Mouse (Mus musculus): ENCODE data around the gene Cachd1. TPM values are rescaled to one million over a fixed set of nuclear protein-coding genes. Genes with fewer than 3 reads are reported as not detected.

The Cachd1 gene
- polyA plus RNA-seq, 1 experiment from 2014 or later, result 6.6 TPM

- H3K9ac ChIP-seq, result peak overlapping the region; percentile 12; the same call in 1 of the 2 replicates
- no peaks in the 10 kb centered on the region; the same call in 1 of the 2 replicates for H3K36me3 ChIP-seq (replicated peaks)
- H3K9me3 ChIP-seq (replicated peaks), result no peaks in the 10 kb centered on the region
- no peaks in the 10 kb centered on the region for H3K27me3 ChIP-seq
- WGBS (ENCODE audit: insufficient replicate concordance), result 81% methylated on average over 4 of the region's 4 CpGs
- H3K27ac ChIP-seq (replicated peaks), result peak overlapping the region; percentile 97
- peak overlapping the region; percentile 64 for H3K4me2 ChIP-seq
- peak overlapping the region; percentile 59 for H3K4me3 ChIP-seq (replicated peaks)
- ATAC-seq (ENCODE audit: insufficient read depth), result no peak
- H3K4me1 ChIP-seq (replicated peaks), result peaks cover 62% of the 10 kb centered on the region
These were observed 219.7 kb downstream of the Cachd1 start for GRCm38 (mm10) chr4:100996060-100996651.

- Histone ChIP-seq H3K4me1 (replicated peaks) (peaks cover 46% of the 10 kb centered on the region), H3K27ac (replicated peaks) (no peak overlapping the region), H3K4me3 (replicated peaks) (no peak overlapping the region), H3K27me3 (no peaks in the 10 kb centered on the region), H3K36me3 (replicated peaks) (peaks cover 5% of the 10 kb centered on the region), H3K4me2 (peak overlapping the region; percentile 64; the same call in 1 of the 2 replicates), H3K9ac (no peak overlapping the region), H3K9me3 (replicated peaks) (no peaks in the 10 kb centered on the region)
- WGBS (ENCODE audit: insufficient replicate concordance), result 10% methylated on average over 2 of the region's 2 CpGs
- ATAC-seq (ENCODE audit: insufficient read depth), result no peak
These were observed 221.7 kb downstream of the Cachd1 start for GRCm38 (mm10) chr4:100998145-100998544.

- H3K9ac ChIP-seq, result no peak overlapping the region
- no peaks in the 10 kb centered on the region for H3K9me3 ChIP-seq (replicated peaks)
- no peak overlapping the region for H3K4me2 ChIP-seq
- WGBS (ENCODE audit: insufficient replicate concordance), result 76% methylated on average over 8 of the region's 8 CpGs
- no peak overlapping the region for H3K27ac ChIP-seq (replicated peaks)
- no peak for ATAC-seq (ENCODE audit: insufficient read depth)
- H3K4me1 ChIP-seq (replicated peaks), result peaks cover 39% of the 10 kb centered on the region
- no peak overlapping the region for H3K4me3 ChIP-seq (replicated peaks)
- no peaks in the 10 kb centered on the region for H3K27me3 ChIP-seq
- H3K36me3 ChIP-seq (replicated peaks), result peaks cover 9% of the 10 kb centered on the region
These were observed 222.4 kb downstream of the Cachd1 start for GRCm38 (mm10) chr4:100998906-100999305.

GRCm38 (mm10) chr4:101000622-101001021, 224.1 kb downstream of the Cachd1 start:
- no peak overlapping the region for H3K9ac ChIP-seq
- H3K27me3 ChIP-seq, result no peaks in the 10 kb centered on the region
- H3K4me1 ChIP-seq (replicated peaks), result peaks cover 26% of the 10 kb centered on the region
- no peak for ATAC-seq (ENCODE audit: insufficient read depth)
- peaks cover 9% of the 10 kb centered on the region for H3K36me3 ChIP-seq (replicated peaks)
- no peaks in the 10 kb centered on the region for H3K9me3 ChIP-seq (replicated peaks)
- no peak overlapping the region for H3K4me3 ChIP-seq (replicated peaks)
- WGBS (ENCODE audit: insufficient replicate concordance), result 66% methylated on average over 3 of the region's 3 CpGs
- H3K4me2 ChIP-seq, result no peak overlapping the region
- no peak overlapping the region for H3K27ac ChIP-seq (replicated peaks)

- H3K9ac ChIP-seq, result no peak overlapping the region
- peaks cover 9% of the 10 kb centered on the region for H3K36me3 ChIP-seq (replicated peaks)
- H3K9me3 ChIP-seq (replicated peaks), result no peaks in the 10 kb centered on the region
- 79% methylated on average over 6 of the region's 6 CpGs for WGBS (ENCODE audit: insufficient replicate concordance)
- H3K27ac ChIP-seq (replicated peaks), result no peak overlapping the region
- H3K4me2 ChIP-seq, result no peak overlapping the region
- no peak overlapping the region for H3K4me3 ChIP-seq (replicated peaks)
- ATAC-seq (ENCODE audit: insufficient read depth), result no peak
- no peaks in the 10 kb centered on the region for H3K27me3 ChIP-seq
- peaks cover 22% of the 10 kb centered on the region for H3K4me1 ChIP-seq (replicated peaks)
These were observed 224.6 kb downstream of the Cachd1 start for GRCm38 (mm10) chr4:101001073-101001472.

GRCm38 (mm10) chr4:101002961-101003360, 226.5 kb downstream of the Cachd1 start:
- Histone ChIP-seq H3K27me3 (no peaks in the 10 kb centered on the region), H3K4me3 (replicated peaks) (no peak overlapping the region), H3K27ac (replicated peaks) (no peak overlapping the region), H3K4me1 (replicated peaks) (0 out of 2 replicates have a peak, but pooled peaks cover 3% of the 10 kb centered on the region), H3K36me3 (replicated peaks) (peaks cover 9% of the 10 kb centered on the region), H3K4me2 (no peak overlapping the region), H3K9me3 (replicated peaks) (no peaks in the 10 kb centered on the region), H3K9ac (no peak overlapping the region)
- ATAC-seq (ENCODE audit: insufficient read depth), result no peak
- WGBS (ENCODE audit: insufficient replicate concordance), result 88% methylated on average over 16 of the region's 16 CpGs

GRCm38 (mm10) chr4:101008362-101008769, 231.9 kb downstream of the Cachd1 start:
- no peak for ATAC-seq (ENCODE audit: insufficient read depth)
- Histone ChIP-seq H3K27ac (replicated peaks) (no peak overlapping the region), H3K4me1 (replicated peaks) (no peaks in the 10 kb centered on the region), H3K9me3 (replicated peaks) (no peaks in the 10 kb centered on the region), H3K27me3 (no peaks in the 10 kb centered on the region), H3K4me3 (replicated peaks) (no peak overlapping the region), H3K9ac (no peak overlapping the region), H3K36me3 (replicated peaks) (peaks cover 2% of the 10 kb centered on the region), H3K4me2 (no peak overlapping the region)
- WGBS (ENCODE audit: insufficient replicate concordance), result 55% methylated on average over 5 of the region's 5 CpGs

GRCm38 (mm10) chr4:101009092-101009491, 232.6 kb downstream of the Cachd1 start:
- 70% methylated on average over 4 of the region's 4 CpGs for WGBS (ENCODE audit: insufficient replicate concordance)
- H3K36me3 ChIP-seq (replicated peaks), result no peaks in the 10 kb centered on the region
- H3K9ac ChIP-seq, result no peak overlapping the region
- ATAC-seq (ENCODE audit: insufficient read depth), result no peak
- H3K9me3 ChIP-seq (replicated peaks), result no peaks in the 10 kb centered on the region
- no peak overlapping the region for H3K4me3 ChIP-seq (replicated peaks)
- H3K27me3 ChIP-seq, result no peaks in the 10 kb centered on the region
- H3K4me2 ChIP-seq, result no peak overlapping the region
- no peak overlapping the region for H3K27ac ChIP-seq (replicated peaks)
- no peaks in the 10 kb centered on the region for H3K4me1 ChIP-seq (replicated peaks)

- Histone ChIP-seq H3K4me1 (replicated peaks) (no peaks in the 10 kb centered on the region), H3K9ac (no peak overlapping the region), H3K36me3 (replicated peaks) (no peaks in the 10 kb centered on the region), H3K9me3 (replicated peaks) (no peaks in the 10 kb centered on the region), H3K27me3 (no peaks in the 10 kb centered on the region), H3K4me2 (no peak overlapping the region), H3K4me3 (replicated peaks) (no peak overlapping the region), H3K27ac (replicated peaks) (no peak overlapping the region)
- ATAC-seq (ENCODE audit: insufficient read depth), result no peak
- WGBS (ENCODE audit: insufficient replicate concordance), result 62% methylated on average over 4 of the region's 4 CpGs
These were observed 241.3 kb downstream of the Cachd1 start for GRCm38 (mm10) chr4:101017806-101018205.

GRCm38 (mm10) chr4:101020596-101020995, 244.1 kb downstream of the Cachd1 start, which contains the start of gene Gm10577:
Gene Gm10577 (minus strand): TSS chr4:101020696.
- H3K4me3 ChIP-seq (replicated peaks), result no peak within 1 kb of the TSS
- H3K36me3 ChIP-seq (replicated peaks), result no peaks in the 10 kb centered on the region
- no peak within 1 kb of the TSS for H3K4me2 ChIP-seq
- no peak for ATAC-seq (ENCODE audit: insufficient read depth)
- H3K9ac ChIP-seq, result no peak within 1 kb of the TSS
- 52% methylated on average over 4 of the region's 4 CpGs for WGBS (ENCODE audit: insufficient replicate concordance)
- H3K27me3 ChIP-seq, result no peaks in the 10 kb centered on the region
- H3K4me1 ChIP-seq (replicated peaks), result no peaks in the 10 kb centered on the region
- no peak within 1 kb of the TSS for H3K27ac ChIP-seq (replicated peaks)
- no peaks in the 10 kb centered on the region for H3K9me3 ChIP-seq (replicated peaks)

- no peaks in the 10 kb centered on the region for H3K9me3 ChIP-seq (replicated peaks)
- H3K36me3 ChIP-seq (replicated peaks), result no peaks in the 10 kb centered on the region
- no peak overlapping the region for H3K4me3 ChIP-seq (replicated peaks)
- no peak overlapping the region for H3K9ac ChIP-seq
- no peak overlapping the region for H3K27ac ChIP-seq (replicated peaks)
- H3K27me3 ChIP-seq, result no peaks in the 10 kb centered on the region
- WGBS (ENCODE audit: insufficient replicate concordance), result 54% methylated on average over 5 of the region's 5 CpGs
- no peaks in the 10 kb centered on the region for H3K4me1 ChIP-seq (replicated peaks)
- ATAC-seq (ENCODE audit: insufficient read depth), result no peak
- H3K4me2 ChIP-seq, result no peak overlapping the region
These were observed 250.1 kb downstream of the Cachd1 start for GRCm38 (mm10) chr4:101026566-101026965.

- Histone ChIP-seq H3K36me3 (replicated peaks) (no peaks in the 10 kb centered on the region), H3K4me3 (replicated peaks) (no peak overlapping the region), H3K4me1 (replicated peaks) (no peaks in the 10 kb centered on the region), H3K4me2 (no peak overlapping the region), H3K9ac (no peak overlapping the region), H3K9me3 (replicated peaks) (no peaks in the 10 kb centered on the region), H3K27me3 (no peaks in the 10 kb centered on the region), H3K27ac (replicated peaks) (no peak overlapping the region)
- ATAC-seq (ENCODE audit: insufficient read depth), result no peak
- WGBS (ENCODE audit: insufficient replicate concordance), result 51% methylated on average over 2 of the region's 2 CpGs
These were observed 250.5 kb downstream of the Cachd1 start for GRCm38 (mm10) chr4:101026995-101027394.
